In the genomic region with DNA sequence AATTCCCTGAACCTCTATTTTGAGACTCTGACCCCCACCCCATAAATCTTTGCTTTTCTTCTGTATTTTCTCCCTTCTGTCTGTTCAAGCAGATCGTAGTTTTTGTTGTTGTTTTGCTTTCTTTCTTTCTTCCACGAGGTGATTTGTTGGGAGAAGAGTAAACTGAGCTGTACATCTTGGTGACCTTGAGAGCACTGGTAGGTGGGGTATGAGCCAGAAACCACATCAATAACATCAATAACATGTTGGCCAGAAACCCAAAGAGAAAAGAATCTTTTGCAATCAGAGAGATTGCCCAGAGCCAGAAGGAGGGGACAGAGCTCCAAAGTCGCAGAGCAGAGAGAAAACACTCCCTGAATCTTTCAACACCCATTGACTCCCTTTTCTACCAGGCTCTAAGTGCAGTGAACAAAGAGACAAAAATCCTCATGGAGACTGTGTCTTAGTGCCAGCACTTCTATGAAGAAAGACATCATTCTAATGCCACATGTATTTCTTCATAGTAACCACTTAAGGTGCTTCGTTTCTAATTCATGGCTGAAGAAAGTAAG, we compare ENCODE assay signal across 22 mouse cellular contexts. TPM values are rescaled to one million over a fixed set of nuclear protein-coding genes. Genes with fewer than 3 reads are reported as not detected.
DNase-seq lines count a peak whose midpoint lies in the region; ATAC-seq and TF ChIP-seq lines count a peak whose summit lies in the region.
"Had no signal": no experiment of that assay in that cellular context is flagged by ENCODE, and none has a peak within 500 bp of the region (broad histone marks: within the 10 kb centered on the region; RNA-seq: fewer than 3 reads in every experiment).

No protein-coding gene starts in this region.

- H3K4me1 ChIP-seq in heart, embryonic 10.5 days: no peaks in the 10 kb centered on the region
- H3K4me1 ChIP-seq in liver, postnatal 0 days (ENCODE audit: insufficient read depth): peaks cover 2% of the 10 kb centered on the region; the same call in 1 of the 2 replicates
- H3K4me1 ChIP-seq: embryonic facial prominence, embryonic 10.5 days; embryonic facial prominence, embryonic 12.5 days; forebrain, embryonic 10.5 days; forebrain, embryonic 12.5 days had no signal

- TF ChIP-seq EP300 in liver, postnatal 0 days (IDR thresholded peaks at IDR 0.05; ENCODE audit: low read depth): peak; percentile 40; the same call in 1 of the 2 replicates

- no peak overlapping the region for H3K4me3 ChIP-seq in heart, embryonic 10.5 days
- no peak overlapping the region for H3K4me3 ChIP-seq in liver, postnatal 0 days (ENCODE audit: low read depth, low read length)
- H3K4me3 ChIP-seq: embryonic facial prominence, embryonic 10.5 days; embryonic facial prominence, embryonic 12.5 days; forebrain, embryonic 10.5 days; forebrain, embryonic 12.5 days had no signal

- peak; percentile 5 for DNase-seq in heart, embryonic 10.5 days (ENCODE audit: low spot score)
- no peak for DNase-seq in heart, postnatal 14 days
- no peak for DNase-seq in liver, postnatal 0 days
- no peak for DNase-seq in liver
- peak; percentile 86 for DNase-seq in fat pad, adult 2 months (ENCODE audit: extremely low read depth, low read depth, low spot score)
- peak; percentile 87 for DNase-seq in gonadal fat pad, adult 2 months (ENCODE audit: low read depth)
- DNase-seq in gastrocnemius, adult 8-10 months (ENCODE audit: low spot score in 2 of 2): no peak
- DNase-seq: adrenal gland, adult 2 months; adrenal gland, postnatal 10 days; adrenal gland, postnatal 25 days; cerebellum, adult 11 months; cerebellum, adult 18-20 months; cerebellum, adult 8-10 months; cerebellum, adult 9-11 months; cerebellum, postnatal 14 days; cerebellum, postnatal 36 days had no signal

- TF ChIP-seq CTCF in liver, postnatal 0 days (IDR thresholded peaks at IDR 0.05; ENCODE audit: low read depth): no peak

- intact Hi-C loops in heart, postnatal 14 days (cut with DNase I): no loop called here

- H3K4me2 ChIP-seq in liver, postnatal 0 days (ENCODE audit: low read depth, low read length): no peak overlapping the region
- H3K4me2 ChIP-seq: embryonic facial prominence, embryonic 12.5 days; forebrain, embryonic 12.5 days had no signal

- H3K27me3 ChIP-seq in heart, embryonic 10.5 days (ENCODE audit: insufficient read depth, poor library complexity, severe bottlenecking): no peaks in the 10 kb centered on the region
- H3K27me3 ChIP-seq in liver, postnatal 0 days (ENCODE audit: insufficient read depth, low read length): no peaks in the 10 kb centered on the region
- H3K27me3 ChIP-seq: embryonic facial prominence, embryonic 12.5 days; forebrain, embryonic 12.5 days had no signal

- ATAC-seq in liver, postnatal 0 days: peak; percentile 96
- ATAC-seq: forebrain, embryonic 14.5 days; forebrain, embryonic 16.5 days had no signal

- H3K9me3 ChIP-seq in heart, embryonic 10.5 days: no peaks in the 10 kb centered on the region
- no peaks in the 10 kb centered on the region for H3K9me3 ChIP-seq in liver, postnatal 0 days (ENCODE audit: low read length)
- H3K9me3 ChIP-seq: embryonic facial prominence, embryonic 10.5 days; embryonic facial prominence, embryonic 12.5 days; forebrain, embryonic 10.5 days; forebrain, embryonic 12.5 days had no signal

- WGBS in heart, embryonic 10.5 days: 66% methylated on average over 4 of the region's 4 CpGs
- WGBS in liver, postnatal 0 days (ENCODE audit: insufficient replicate concordance): 55% methylated on average over 4 of the region's 4 CpGs

- H3K36me3 ChIP-seq in heart, embryonic 10.5 days: no peaks in the 10 kb centered on the region
- H3K36me3 ChIP-seq in liver, postnatal 0 days (replicated peaks; ENCODE audit: insufficient read depth, low read length): no peaks in the 10 kb centered on the region
- H3K36me3 ChIP-seq: embryonic facial prominence, embryonic 10.5 days; embryonic facial prominence, embryonic 12.5 days; forebrain, embryonic 10.5 days; forebrain, embryonic 12.5 days had no signal

- no peak overlapping the region for H3K9ac ChIP-seq in liver, postnatal 0 days (replicated peaks)
- H3K9ac ChIP-seq: embryonic facial prominence, embryonic 12.5 days; forebrain, embryonic 12.5 days had no signal

- H3K27ac ChIP-seq in heart, embryonic 10.5 days: no peak overlapping the region
- peak overlapping the region; percentile 60 for H3K27ac ChIP-seq in liver, postnatal 0 days (ENCODE audit: low read depth)
- H3K27ac ChIP-seq: embryonic facial prominence, embryonic 10.5 days; embryonic facial prominence, embryonic 12.5 days; forebrain, embryonic 10.5 days; forebrain, embryonic 12.5 days had no signal

RNA-seq across cellular contexts. Expression of a gene that starts 57.5 kb away (rescaled TPM):
- polyA plus RNA-seq in heart, embryonic 10.5 days (2016; fragmentation: Nextera tagmentation; extraction: Ambion mirVana): 139 and 149 TPM in 2 replicates
- total RNA-seq in heart, postnatal 14 days (2021): 10 to 100 TPM; 34.7 to 44.2 TPM
- polyA plus RNA-seq in liver, postnatal 0 days (2015; fragmentation: Nextera tagmentation; extraction: Ambion mirVana): 64.0 and 69.9 TPM in 2 replicates
- polyA plus RNA-seq in gonadal fat pad, adult 2 months (2012; rRNA removed): 26.7 and 34.2 TPM in 2 replicates
- total RNA-seq in gastrocnemius, adult 8-10 months (2022): 10 to 100 TPM; 27.2 to 37.7 (median 34.8) TPM

Comparison
In these comparisons a context has a peak if more than half of its experiments do, and no peak if none do; other contexts are left out.
1. DNase-seq: peak in heart, embryonic 10.5 days (single experiment), fat pad, adult 2 months (single experiment) and gonadal fat pad, adult 2 months (single experiment); none in heart, postnatal 14 days (0 of 2), liver, postnatal 0 days (single experiment), liver (single experiment) and gastrocnemius, adult 8-10 months (0 of 2).